Mouse (Mus musculus) midbrain, postnatal 0 days (tissue): ENCODE measurements at regions not wholly inside any gene's neighbourhood (a gene's known extent, or its start where the extent isn't known, plus 50 kb on each side); places are given as distances from the start of the nearest gene placed in this dataset.
A peak's percentile ranks its signal among the peaks of the same experiment; 100 is the strongest.

Source experiments
- ATAC-seq: fragments of 200-750 bp; cut with Nextera tagmentation; 2 replicates; pipeline ENCODE4 v1.8.0; 2017; ENCODE audit warnings: moderate number of reproducible peaks, mild to moderate bottlenecking, moderate TSS enrichment, moderate library complexity; ENCODE audit not compliant: low FRiP score
- DNase-seq: peaks from one replicate; pipeline ENCODE4 v3.0.0-alpha.2; 2015; ENCODE audit warnings: low spot score
- H3K27ac ChIP-seq: fragments of 300-500 bp; sonication (generic); 2 replicates; pipeline ENCODE4 v1.5.1; 2014; ENCODE audit warnings: low read depth, mild to moderate bottlenecking, low read length, mixed read lengths
- H3K27me3 ChIP-seq: fragments of 300-500 bp; sonication (generic); 2 replicates; pipeline ENCODE4 v1.6.1; 2014; ENCODE audit warnings: low read length, control low read depth, mixed read lengths; ENCODE audit not compliant: insufficient read depth
- H3K36me3 ChIP-seq: fragments of 300-500 bp; sonication (generic); 2 replicates; pipeline ENCODE4 v1.6.1; 2014; ENCODE audit warnings: low read length, control low read depth, mixed read lengths; ENCODE audit not compliant: insufficient read depth
- H3K4me1 ChIP-seq: fragments of 300-500 bp; sonication (generic); 2 replicates; pipeline ENCODE4 v1.6.1; 2014; ENCODE audit warnings: mild to moderate bottlenecking, control low read depth, antibody characterized with exemption, low read length, mixed read lengths; ENCODE audit not compliant: insufficient read depth
- H3K4me2 ChIP-seq: fragments of 300-500 bp; sonication (generic); 2 replicates; pipeline ENCODE4 v1.6.1; 2014; ENCODE audit warnings: low read depth, mild to moderate bottlenecking, low read length, mixed read lengths; ENCODE audit not compliant: poor library complexity, severe bottlenecking
- H3K4me3 ChIP-seq: fragments of 300-500 bp; sonication (generic); 2 replicates; pipeline ENCODE4 v1.5.1; 2014; ENCODE audit warnings: low read depth, mild to moderate bottlenecking, low read length, moderate library complexity
- H3K9ac ChIP-seq: fragments of 300-500 bp; sonication (generic); replicated peaks from 2 replicates; pipeline ENCODE4 v1.6.1; 2014; ENCODE audit warnings: mild to moderate bottlenecking, low read length, moderate library complexity, mixed read lengths; ENCODE audit not compliant: poor library complexity, severe bottlenecking
- H3K9me3 ChIP-seq: fragments of 300-500 bp; sonication (generic); 2 replicates; pipeline ENCODE4 v1.6.1; 2016; ENCODE audit warnings: low read length, control low read depth
- CTCF ChIP-seq: IDR thresholded peaks from 2 replicates; pipeline ENCODE4 v1.5.1; 2016; ENCODE audit warnings: antibody characterized with exemption, mild to moderate bottlenecking
- WGBS: fragments of 180-500 bp; shearing (Covaris S2); extraction: QIAGEN DNeasy Blood & Tissue Kit; methylation state at CpG from one replicate; pipeline ENCODE4 v1.1.7; 2014; 5-methylcytosine and 5-hydroxymethylcytosine counted together

GRCm38 (mm10) chr14:110545265-110545664, 209.7 kb downstream of the Slitrk6 start:
- no peak overlapping the region for H3K4me3 ChIP-seq
- no peak for ATAC-seq
- no peak overlapping the region for H3K27ac ChIP-seq
- H3K36me3 ChIP-seq = no peaks in the 10 kb centered on the region
- H3K27me3 ChIP-seq = no peaks in the 10 kb centered on the region
- no peak overlapping the region for H3K4me2 ChIP-seq
- no peaks in the 10 kb centered on the region for H3K9me3 ChIP-seq
- H3K4me1 ChIP-seq = no peaks in the 10 kb centered on the region
- WGBS = 81% methylated on average over 7 of the region's 7 CpGs
- H3K9ac ChIP-seq = no peak overlapping the region
- no peak for TF ChIP-seq CTCF
- DNase-seq = no peak

- Histone ChIP-seq H3K4me3 (no peak overlapping the region), H3K27me3 (no peaks in the 10 kb centered on the region), H3K9me3 (no peaks in the 10 kb centered on the region), H3K9ac (no peak overlapping the region), H3K4me1 (no peaks in the 10 kb centered on the region), H3K36me3 (no peaks in the 10 kb centered on the region), H3K4me2 (no peak overlapping the region), H3K27ac (no peak overlapping the region)
- TF ChIP-seq CTCF = no peak
- no peak for ATAC-seq
- peak; percentile 2 for DNase-seq
- WGBS = 80% methylated on average over 4 of the region's 4 CpGs
Measured at GRCm38 (mm10) chr14:110543303-110544134, 211.4 kb downstream of the Slitrk6 start.

- TF ChIP-seq CTCF = no peak
- Histone ChIP-seq H3K4me1 (no peaks in the 10 kb centered on the region), H3K4me3 (no peak overlapping the region), H3K4me2 (no peak overlapping the region), H3K9ac (no peak overlapping the region), H3K27ac (no peak overlapping the region), H3K36me3 (no peaks in the 10 kb centered on the region), H3K27me3 (no peaks in the 10 kb centered on the region), H3K9me3 (no peaks in the 10 kb centered on the region)
- ATAC-seq (no peak), DNase-seq (no peak)
- 65% methylated on average over 3 of the region's 3 CpGs for WGBS
Measured at GRCm38 (mm10) chr14:110527306-110527705, 227.6 kb downstream of the Slitrk6 start.

DNA sequence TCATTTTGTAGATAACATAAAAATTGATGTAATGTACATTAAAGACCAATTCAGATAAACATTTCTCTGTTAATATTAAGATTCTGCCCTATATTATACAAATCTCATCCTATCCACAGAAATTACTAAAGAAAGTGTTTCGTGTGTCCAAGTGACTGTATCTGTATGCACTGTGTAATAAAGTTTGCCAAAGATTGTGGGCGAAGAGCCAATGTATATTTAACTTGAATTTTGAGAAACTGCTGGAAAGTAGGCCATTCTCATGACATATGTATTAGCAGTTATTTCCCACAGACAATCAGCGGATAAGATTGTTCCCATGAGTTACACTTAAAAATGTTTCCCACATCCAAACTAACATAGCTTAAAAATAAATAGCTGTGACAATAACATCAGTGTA, 269.9 kb downstream of the Slitrk6 start:
- ATAC-seq = no peak
- Histone ChIP-seq H3K4me3 (no peak overlapping the region), H3K36me3 (no peaks in the 10 kb centered on the region), H3K9me3 (no peaks in the 10 kb centered on the region), H3K9ac (no peak overlapping the region), H3K27me3 (no peaks in the 10 kb centered on the region), H3K4me2 (no peak overlapping the region), H3K27ac (no peak overlapping the region), H3K4me1 (no peaks in the 10 kb centered on the region)
- TF ChIP-seq CTCF = no peak
- no peak for DNase-seq
- WGBS = 76% methylated on average over 3 of the region's 3 CpGs

GRCm38 (mm10) chr14:110472743-110473142, 282.2 kb downstream of the Slitrk6 start:
- Histone ChIP-seq H3K4me1 (no peaks in the 10 kb centered on the region), H3K9me3 (no peaks in the 10 kb centered on the region), H3K27ac (no peak overlapping the region), H3K36me3 (no peaks in the 10 kb centered on the region), H3K27me3 (no peaks in the 10 kb centered on the region), H3K4me3 (no peak overlapping the region), H3K4me2 (no peak overlapping the region), H3K9ac (no peak overlapping the region)
- ATAC-seq = no peak
- 36% methylated on average over 3 of the region's 3 CpGs for WGBS
- DNase-seq = no peak
- TF ChIP-seq CTCF = no peak

DNA sequence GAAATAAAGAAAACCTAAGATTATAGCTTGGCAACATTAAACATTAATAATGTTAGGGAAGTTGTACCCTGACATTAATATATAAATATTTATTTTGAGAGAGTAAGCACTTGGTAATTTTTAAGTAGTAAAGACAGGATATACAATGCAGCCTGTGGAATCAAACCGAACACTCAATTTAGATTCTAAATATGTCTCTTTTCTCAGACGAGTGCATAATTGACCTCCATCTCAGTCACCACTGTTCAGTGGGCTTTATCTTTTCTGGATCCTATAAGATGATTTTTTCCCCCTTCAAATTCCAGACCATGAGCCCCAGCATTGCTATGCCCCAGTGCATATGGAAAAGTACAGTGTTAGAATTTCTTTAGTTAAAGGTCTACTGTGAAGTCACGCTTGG, 282.8 kb downstream of the Slitrk6 start:
- no peak for ATAC-seq
- no peak for TF ChIP-seq CTCF
- Histone ChIP-seq H3K4me3 (no peak overlapping the region), H3K4me2 (no peak overlapping the region), H3K27ac (no peak overlapping the region), H3K9me3 (no peaks in the 10 kb centered on the region), H3K27me3 (no peaks in the 10 kb centered on the region), H3K4me1 (no peaks in the 10 kb centered on the region), H3K9ac (no peak overlapping the region), H3K36me3 (no peaks in the 10 kb centered on the region)
- DNase-seq = no peak
- WGBS = 73% methylated on average over 3 of the region's 3 CpGs
